Mouse (Mus musculus): ENCODE results near the gene Gm3250. TPM values are rescaled to one million over a fixed set of nuclear protein-coding genes. Genes with fewer than 3 reads are reported as not detected.
"Not testable (repeated sequence)": the region's sequence is repeated elsewhere in the genome, so short reads cannot be mapped to it uniquely, and the experiment has no call there.

The Gm3250 gene
- not detected in 2 replicates for polyA plus RNA-seq (2015; fragmentation: Nextera tagmentation; extraction: Ambion mirVana)

GRCm38 (mm10) chr10:77782442-77782841 is at the start of gene Gm3250:
Gene Gm3250, minus strand, starts transcription at chr10:77782542.
- not testable (repeated sequence) for DNase-seq (ENCODE audit: low spot score); H3K9me3 ChIP-seq (ENCODE audit: control insufficient read depth, low read length); H3K4me2 ChIP-seq (replicated peaks; ENCODE audit: low read depth); H3K9ac ChIP-seq (ENCODE audit: low read length); H3K27ac ChIP-seq (replicated peaks); ATAC-seq (ENCODE audit: low FRiP score, low TSS enrichment); H3K4me3 ChIP-seq (ENCODE audit: low read depth, low read length); H3K36me3 ChIP-seq (ENCODE audit: control insufficient read depth, insufficient read depth, low read length); H3K27me3 ChIP-seq (ENCODE audit: control insufficient read depth, insufficient read depth, low read length); H3K4me1 ChIP-seq (replicated peaks; ENCODE audit: control insufficient read depth, insufficient read depth)
- WGBS: 60% methylated on average over 1 of the region's 1 CpGs

GRCm38 (mm10) chr10:77826951-77827350 is 44.6 kb upstream of the Gm3250 start, which contains the start of gene Krtap10-4:
Gene Krtap10-4, minus strand, starts transcription at chr10:77827095.
- Histone ChIP-seq H3K27me3 (ENCODE audit: control insufficient read depth, insufficient read depth, low read length) (no peaks in the 10 kb centered on the region), H3K36me3 (ENCODE audit: control insufficient read depth, insufficient read depth, low read length) (no peaks in the 10 kb centered on the region), H3K4me1 (replicated peaks; ENCODE audit: control insufficient read depth, insufficient read depth) (no peaks in the 10 kb centered on the region), H3K4me2 (replicated peaks; ENCODE audit: low read depth) (no peak within 1 kb of the TSS), H3K4me3 (ENCODE audit: low read depth, low read length) (no peak within 1 kb of the TSS), H3K9ac (ENCODE audit: low read length) (no peak within 1 kb of the TSS), H3K27ac (replicated peaks) (no peak within 1 kb of the TSS), H3K9me3 (ENCODE audit: control insufficient read depth, low read length) (no peaks in the 10 kb centered on the region)
- DNase-seq (ENCODE audit: low spot score) (no peak), ATAC-seq (ENCODE audit: low FRiP score, low TSS enrichment) (peak; percentile 29; the same call in 1 of the 2 replicates)
- TF ChIP-seq EP300 (optimal IDR thresholded peaks at IDR 0.05) (no peak), CTCF (IDR thresholded peaks at IDR 0.05; ENCODE audit: low read depth) (no peak)
- 50% methylated on average over 6 of the region's 6 CpGs for WGBS

- ATAC-seq (ENCODE audit: low FRiP score, low TSS enrichment) (no peak), DNase-seq (ENCODE audit: low spot score) (no peak)
- Histone ChIP-seq H3K36me3 (ENCODE audit: control insufficient read depth, insufficient read depth, low read length) (no peaks in the 10 kb centered on the region), H3K4me3 (ENCODE audit: low read depth, low read length) (no peak overlapping the region), H3K9me3 (ENCODE audit: control insufficient read depth, low read length) (no peaks in the 10 kb centered on the region), H3K4me1 (replicated peaks; ENCODE audit: control insufficient read depth, insufficient read depth) (no peaks in the 10 kb centered on the region), H3K27me3 (ENCODE audit: control insufficient read depth, insufficient read depth, low read length) (no peaks in the 10 kb centered on the region), H3K27ac (replicated peaks) (no peak overlapping the region), H3K4me2 (replicated peaks; ENCODE audit: low read depth) (no peak overlapping the region), H3K9ac (ENCODE audit: low read length) (no peak overlapping the region)
- WGBS: 42% methylated on average over 4 of the region's 4 CpGs
- TF ChIP-seq EP300 (optimal IDR thresholded peaks at IDR 0.05): no peak
- no peak for TF ChIP-seq CTCF (IDR thresholded peaks at IDR 0.05; ENCODE audit: low read depth)
These were observed 36.9 kb upstream of the Gm3250 start for GRCm38 (mm10) chr10:77819203-77819602.

GRCm38 (mm10) chr10:77818523-77818922 is 36.2 kb upstream of the Gm3250 start:
- Histone ChIP-seq H3K27ac (replicated peaks) (no peak overlapping the region), H3K27me3 (ENCODE audit: control insufficient read depth, insufficient read depth, low read length) (no peaks in the 10 kb centered on the region), H3K9me3 (ENCODE audit: control insufficient read depth, low read length) (no peaks in the 10 kb centered on the region), H3K9ac (ENCODE audit: low read length) (no peak overlapping the region), H3K4me3 (ENCODE audit: low read depth, low read length) (no peak overlapping the region), H3K4me2 (replicated peaks; ENCODE audit: low read depth) (no peak overlapping the region), H3K4me1 (replicated peaks; ENCODE audit: control insufficient read depth, insufficient read depth) (no peaks in the 10 kb centered on the region), H3K36me3 (ENCODE audit: control insufficient read depth, insufficient read depth, low read length) (no peaks in the 10 kb centered on the region)
- 96% methylated on average over 4 of the region's 4 CpGs for WGBS
- DNase-seq (ENCODE audit: low spot score) (no peak), ATAC-seq (ENCODE audit: low FRiP score, low TSS enrichment) (no peak)
- TF ChIP-seq CTCF (IDR thresholded peaks at IDR 0.05; ENCODE audit: low read depth): no peak
- no peak for TF ChIP-seq EP300 (optimal IDR thresholded peaks at IDR 0.05)

- no peak overlapping the region for H3K9ac ChIP-seq (ENCODE audit: low read length)
- H3K27me3 ChIP-seq (ENCODE audit: control insufficient read depth, insufficient read depth, low read length): no peaks in the 10 kb centered on the region
- H3K27ac ChIP-seq (replicated peaks): no peak overlapping the region
- H3K4me1 ChIP-seq (replicated peaks; ENCODE audit: control insufficient read depth, insufficient read depth): no peaks in the 10 kb centered on the region
- no peaks in the 10 kb centered on the region for H3K36me3 ChIP-seq (ENCODE audit: control insufficient read depth, insufficient read depth, low read length)
- 30% methylated on average over 5 of the region's 5 CpGs for WGBS
- no peaks in the 10 kb centered on the region for H3K9me3 ChIP-seq (ENCODE audit: control insufficient read depth, low read length)
- no peak for TF ChIP-seq EP300 (optimal IDR thresholded peaks at IDR 0.05)
- TF ChIP-seq CTCF (IDR thresholded peaks at IDR 0.05; ENCODE audit: low read depth): peak; percentile 68
- DNase-seq (ENCODE audit: low spot score) (peak; percentile 26), ATAC-seq (ENCODE audit: low FRiP score, low TSS enrichment) (no peak)
- no peak overlapping the region for H3K4me2 ChIP-seq (replicated peaks; ENCODE audit: low read depth)
- no peak overlapping the region for H3K4me3 ChIP-seq (ENCODE audit: low read depth, low read length)
These were observed 33.2 kb upstream of the Gm3250 start for GRCm38 (mm10) chr10:77815514-77815913.

GRCm38 (mm10) chr10:77814382-77814781 is 32.0 kb upstream of the Gm3250 start, which contains the start of gene Gm2696:
Gene Gm2696, plus strand, starts transcription at chr10:77814682.
- Histone ChIP-seq H3K27ac (replicated peaks) (no peak within 1 kb of the TSS), H3K9me3 (ENCODE audit: control insufficient read depth, low read length) (no peaks in the 10 kb centered on the region), H3K4me1 (replicated peaks; ENCODE audit: control insufficient read depth, insufficient read depth) (no peaks in the 10 kb centered on the region), H3K9ac (ENCODE audit: low read length) (no peak within 1 kb of the TSS), H3K36me3 (ENCODE audit: control insufficient read depth, insufficient read depth, low read length) (no peaks in the 10 kb centered on the region), H3K4me3 (ENCODE audit: low read depth, low read length) (no peak within 1 kb of the TSS), H3K4me2 (replicated peaks; ENCODE audit: low read depth) (no peak within 1 kb of the TSS), H3K27me3 (ENCODE audit: control insufficient read depth, insufficient read depth, low read length) (no peaks in the 10 kb centered on the region)
- WGBS: 41% methylated on average over 4 of the region's 4 CpGs
- TF ChIP-seq CTCF (IDR thresholded peaks at IDR 0.05; ENCODE audit: low read depth): no peak
- no peak for TF ChIP-seq EP300 (optimal IDR thresholded peaks at IDR 0.05)
- no peak for DNase-seq (ENCODE audit: low spot score)
- no peak for ATAC-seq (ENCODE audit: low FRiP score, low TSS enrichment)

Measured in stomach, postnatal 0 days (tissue).